Mouse (Mus musculus) bone marrow macrophage, adult 2 months (primary cell): Measurements from ENCODE around the gene Kif20b.

Experiments used
- CTCF ChIP-seq: IDR thresholded peaks from 2 replicates; pipeline ENCODE4 v1.5.1; 2012; ENCODE audit warnings: low read depth, mild to moderate bottlenecking, low read length, moderate library complexity
- POLR2A ChIP-seq: IDR thresholded peaks from 2 replicates; pipeline ENCODE4 v1.6.1; 2012; ENCODE audit warnings: mild to moderate bottlenecking, low read depth, low read length, borderline replicate concordance

- no peak for TF ChIP-seq POLR2A
- TF ChIP-seq CTCF = no peak
Measured at GRCm38 (mm10) chr19:35015058-35015457, 92.9 kb downstream of the Kif20b start.
